11 mouse cellular contexts compared by ENCODE assay signal in the genomic region with DNA sequence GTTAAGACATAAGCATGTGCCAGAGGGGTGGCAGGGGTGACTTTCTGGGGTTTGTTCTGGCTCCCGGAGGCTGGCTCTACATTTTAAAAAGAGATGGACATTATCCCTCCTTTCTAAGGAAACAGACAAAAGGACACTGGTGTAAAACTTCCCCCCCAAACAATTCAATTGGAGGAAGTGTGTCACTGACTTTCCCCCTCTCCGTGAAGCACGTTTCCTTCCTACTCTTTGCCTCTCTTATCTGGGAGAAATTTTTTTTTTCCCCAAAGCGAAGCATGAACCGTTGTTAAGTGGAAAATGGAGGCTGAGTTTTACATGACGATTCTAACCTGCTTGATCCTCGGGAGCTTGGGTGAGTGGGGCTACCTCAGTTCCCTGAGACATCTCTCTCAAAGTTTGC. TPM values are rescaled to one million over a fixed set of nuclear protein-coding genes. Genes with fewer than 3 reads are reported as not detected.
DNase-seq lines count a peak whose midpoint lies in the region; ATAC-seq lines count a peak whose summit lies in the region.
"Had no signal": no experiment of that assay in that cellular context is flagged by ENCODE, and none has a peak within 500 bp of the region (broad histone marks: within the 10 kb centered on the region; RNA-seq: fewer than 3 reads in every experiment).

A gene (plus strand): TSS at position 244 of the 400 bp plus-strand sequence.

- no peaks in the 10 kb centered on the region for H3K27me3 ChIP-seq in midbrain, embryonic 15.5 days (replicated peaks)
- H3K27me3 ChIP-seq: embryonic facial prominence, embryonic 12.5 days had no signal

- peak; percentile 30 for DNase-seq in kidney, postnatal 14 days
- DNase-seq in kidney, adult 11 months: no peak
- DNase-seq in adrenal gland, postnatal 25 days: no peak
- DNase-seq in heart, adult 18-20 months: peak in 1 of 2 experiments; percentile 27
- no peak for DNase-seq in layer of hippocampus, postnatal 14 days (ENCODE audit: low spot score in 2 of 2)
- no peak for DNase-seq in cerebellum, adult 11-12 months
- no peak for DNase-seq in right cerebral cortex, postnatal 14 days
- DNase-seq: thymus, postnatal 36 days had no signal

- H3K4me3 ChIP-seq in midbrain, embryonic 15.5 days: no peak within 1 kb of the TSS
- H3K4me3 ChIP-seq: embryonic facial prominence, embryonic 12.5 days had no signal

- H3K4me1 ChIP-seq in midbrain, embryonic 15.5 days: no peaks in the 10 kb centered on the region
- H3K4me1 ChIP-seq: embryonic facial prominence, embryonic 12.5 days had no signal

- no peaks in the 10 kb centered on the region for H3K9me3 ChIP-seq in midbrain, embryonic 15.5 days
- H3K9me3 ChIP-seq: embryonic facial prominence, embryonic 12.5 days had no signal

- no peak within 1 kb of the TSS for H3K4me2 ChIP-seq in midbrain, embryonic 15.5 days
- H3K4me2 ChIP-seq: embryonic facial prominence, embryonic 12.5 days had no signal

- 73% methylated on average over 7 of the region's 7 CpGs for WGBS in midbrain, embryonic 15.5 days

- H3K9ac ChIP-seq in midbrain, embryonic 15.5 days: no peak within 1 kb of the TSS
- H3K9ac ChIP-seq: embryonic facial prominence, embryonic 12.5 days had no signal

- no peak within 1 kb of the TSS for H3K27ac ChIP-seq in midbrain, embryonic 15.5 days
- H3K27ac ChIP-seq: embryonic facial prominence, embryonic 12.5 days had no signal

- no peak for ATAC-seq in midbrain, embryonic 15.5 days (replicated peaks)
- ATAC-seq: CD4-positive, CD25-positive, alpha-beta regulatory T cell, adult 4 months had no signal

- no peaks in the 10 kb centered on the region for H3K36me3 ChIP-seq in midbrain, embryonic 15.5 days (replicated peaks)
- H3K36me3 ChIP-seq: embryonic facial prominence, embryonic 12.5 days had no signal

RNA-seq across cellular contexts. Expression of the gene that starts here (rescaled TPM):
- 32.8 and 42.3 TPM in 2 replicates for total RNA-seq in adrenal gland, postnatal 25 days (2021)
- total RNA-seq in heart, adult 18-20 months (2021): 10 to 100 TPM; 53.8 to 58.0 TPM
- 10 to 100 TPM; 25.6 to 26.0 TPM for total RNA-seq in layer of hippocampus, postnatal 14 days (2021)
- 3.6 and 3.9 TPM in 2 replicates for polyA plus RNA-seq in midbrain, embryonic 15.5 days (2015; fragmentation: Nextera tagmentation; extraction: Ambion mirVana)
- polyA plus RNA-seq: CD4-positive, CD25-positive, alpha-beta regulatory T cell, adult 4 months had no signal
